Mouse (Mus musculus): ENCODE data around the gene Cers6.

DNA sequence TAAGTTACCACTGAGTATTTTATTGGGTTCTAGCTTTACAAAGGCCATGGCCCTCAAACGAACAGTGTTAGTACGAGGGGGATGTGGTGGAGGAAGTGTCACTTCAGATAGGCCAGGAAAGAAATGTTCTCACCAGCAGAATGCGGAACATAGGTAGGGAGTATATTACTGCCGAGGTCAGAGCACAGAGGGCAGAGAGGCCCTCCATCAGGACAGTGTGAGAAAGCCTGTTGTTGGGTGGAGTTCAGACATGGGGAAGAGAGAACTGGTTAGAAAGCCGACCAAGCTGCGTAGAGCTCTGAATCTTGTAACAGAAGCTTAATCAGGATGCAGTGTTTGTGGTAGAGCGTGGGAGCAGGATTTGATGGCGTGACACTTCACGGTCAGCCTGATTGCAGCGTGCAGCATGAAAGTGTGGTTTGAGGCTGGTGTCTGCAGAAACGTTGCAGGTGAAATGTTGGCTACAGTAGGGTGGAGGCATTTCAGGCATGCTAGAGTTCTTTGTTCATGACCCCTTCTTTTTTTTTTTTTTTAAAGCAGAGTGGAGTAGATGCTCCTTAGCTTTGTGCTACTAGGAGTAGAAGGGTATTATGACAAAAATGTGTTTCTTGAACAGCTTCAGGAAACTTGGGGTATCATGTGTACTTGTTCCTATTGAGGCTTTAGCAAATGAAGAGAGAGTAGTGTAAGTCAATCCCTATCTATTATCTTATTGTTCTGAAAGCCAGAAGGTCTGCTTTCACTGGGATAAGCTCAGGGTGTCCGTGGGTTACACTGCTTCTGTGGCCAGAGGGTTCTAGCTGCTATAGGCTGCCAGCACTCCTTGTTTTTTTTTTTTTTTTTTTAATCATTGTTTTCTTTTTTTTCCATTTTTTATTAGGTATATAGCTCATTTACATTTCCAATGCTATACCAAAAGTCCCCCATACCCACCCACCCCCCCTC lies 117.7 kb downstream of the Cers6 start:
- TF ChIP-seq CTCF (IDR thresholded peaks at IDR 0.05; ENCODE audit: low read depth) (no peak), EP300 (IDR thresholded peaks at IDR 0.05; ENCODE audit: low read depth) (no peak)
